Mouse (Mus musculus) cerebellum, adult 9-11 months (tissue): ENCODE results near the gene Zfp511.

Experiments used
- DNase-seq: peaks from one replicate; pipeline ENCODE4 v3.0.0; 2022

Gene Zfp511

DNA sequence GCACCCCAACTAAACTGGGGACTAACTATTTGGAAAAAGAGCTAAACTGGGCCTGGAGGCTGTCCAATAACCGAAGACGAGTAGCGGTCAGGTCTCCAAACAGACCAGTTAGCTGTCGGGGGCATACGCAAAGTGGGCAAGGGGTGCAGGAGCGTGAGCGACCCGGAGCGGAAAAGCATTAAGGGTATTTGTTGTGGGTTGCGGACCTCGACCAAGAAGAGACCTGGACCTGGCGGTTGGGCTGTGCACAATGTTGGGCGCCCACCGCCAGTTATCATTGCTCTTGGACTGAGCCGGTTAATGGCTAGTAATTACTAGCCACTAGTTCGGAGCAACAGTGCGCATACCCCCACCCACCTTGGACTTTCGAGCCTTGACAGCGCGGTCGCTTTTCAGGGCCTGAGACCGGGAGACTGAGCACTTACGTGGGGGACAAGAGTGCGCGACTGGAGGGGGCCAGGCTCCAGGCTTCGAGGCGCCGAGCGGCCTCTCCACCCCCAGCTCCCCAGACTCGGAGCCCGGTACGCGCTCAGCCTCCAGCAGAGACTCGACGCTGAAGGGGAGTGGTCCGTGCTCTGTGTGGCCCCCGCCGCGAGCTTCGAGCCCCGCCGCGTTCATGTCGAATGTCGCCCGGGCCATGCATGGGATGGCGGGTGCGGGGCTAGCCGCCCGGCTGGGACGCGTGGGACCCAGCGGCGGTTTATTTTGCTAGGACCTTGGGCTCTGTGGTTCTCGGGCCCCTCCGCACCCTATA is 12.3 kb downstream of the Zfp511 start, which contains the start of gene Msx3:
TSS of gene Msx3 (minus strand) at position 729 of the 754 bp plus-strand sequence.
- no peak for DNase-seq

DNA sequence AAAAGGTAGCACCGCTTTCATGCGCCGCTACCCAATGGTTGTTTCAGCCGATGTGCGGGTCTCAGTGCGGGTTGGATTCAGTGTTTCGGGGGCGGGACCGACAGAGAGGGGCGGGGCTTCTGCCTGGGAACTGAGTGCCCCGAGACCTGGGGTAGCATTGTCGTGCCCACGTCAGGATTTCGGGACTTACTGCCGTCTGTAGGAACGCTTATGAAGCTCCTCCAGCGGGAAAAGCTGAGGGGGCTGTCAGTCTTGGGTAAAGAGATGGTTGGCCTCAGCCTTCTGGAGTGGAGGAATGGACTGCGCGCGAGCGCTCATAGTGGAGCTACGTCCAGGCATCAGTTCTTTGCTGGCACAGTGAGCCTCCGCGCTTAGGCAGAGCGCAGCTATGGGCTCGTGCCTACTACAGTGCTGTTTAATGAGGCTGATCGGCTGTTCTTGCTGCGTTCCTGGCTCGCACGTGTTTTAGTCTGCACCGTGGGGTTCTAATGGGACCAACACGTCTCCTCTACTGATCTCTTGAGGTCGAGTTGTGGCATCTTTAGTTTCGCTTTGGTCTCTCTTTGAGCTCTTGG is 13.0 kb downstream of the Zfp511 start:
- no peak for DNase-seq

DNA sequence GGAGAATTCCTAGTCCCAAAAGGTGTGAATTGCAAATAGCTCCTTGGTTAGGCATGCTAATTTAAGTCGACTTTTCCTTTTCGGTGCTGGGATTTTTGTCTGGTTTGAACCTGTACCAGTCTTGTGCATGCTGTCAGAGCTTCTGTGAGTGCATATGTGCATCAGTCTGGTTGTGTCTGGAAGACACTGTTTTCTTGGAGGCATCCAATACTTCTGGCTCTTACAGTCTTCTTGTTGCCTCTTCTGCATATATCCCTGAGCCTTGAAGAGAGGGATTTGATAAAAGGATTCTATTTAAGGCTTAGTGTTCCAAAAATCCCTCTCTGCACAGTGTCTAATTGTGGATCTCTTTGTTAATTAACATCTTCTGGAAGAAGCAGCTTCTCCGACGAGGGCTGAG is 17.9 kb downstream of the Zfp511 start:
- no peak for DNase-seq

DNA sequence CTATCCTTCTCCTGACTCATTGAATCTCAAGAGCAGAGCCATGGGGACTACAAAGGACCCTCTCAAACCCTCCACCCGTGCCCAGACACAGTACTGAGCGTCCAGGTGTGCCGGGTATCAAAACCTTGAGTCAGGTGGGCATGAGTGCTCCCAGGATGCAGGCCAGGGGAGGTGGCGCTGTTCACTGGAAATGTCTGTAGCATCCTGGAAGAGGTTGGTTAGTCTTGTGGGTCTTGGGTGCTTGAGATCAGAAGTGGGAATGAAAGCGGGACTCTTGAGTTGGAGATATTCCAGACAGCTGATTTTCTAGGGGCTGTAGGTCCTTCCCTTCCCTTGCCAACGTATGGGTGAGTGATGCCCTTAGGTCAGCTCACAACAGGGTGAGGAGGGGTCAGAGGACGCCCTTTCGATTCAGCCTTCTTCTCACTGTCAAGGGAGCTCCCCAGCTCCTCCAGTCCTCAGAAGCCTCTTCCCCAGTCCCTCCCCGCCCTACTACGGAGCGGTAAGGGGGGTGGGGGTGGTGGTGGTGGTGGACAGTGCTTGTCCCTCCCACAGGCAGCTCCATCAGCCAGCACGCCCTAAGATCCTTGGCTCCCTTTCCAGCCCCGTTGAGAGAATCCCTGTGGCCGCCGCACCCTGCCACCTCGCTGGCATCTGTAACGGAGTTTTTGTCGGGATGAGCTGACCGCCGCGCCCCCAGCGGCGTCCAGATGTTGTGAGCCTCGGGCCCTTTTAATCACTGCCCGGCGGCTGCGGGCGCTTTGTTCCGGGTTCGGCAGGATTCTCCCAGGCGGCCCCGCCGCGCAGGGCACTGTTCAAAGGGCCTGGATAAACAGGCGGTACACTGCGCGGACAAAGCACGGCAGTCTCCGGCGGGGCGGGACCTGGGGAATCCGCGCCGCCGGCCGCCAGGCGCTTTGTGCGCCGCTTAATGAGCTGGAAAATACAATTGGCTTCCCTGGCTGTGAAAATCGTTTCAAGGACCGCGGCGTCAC is 21.5 kb downstream of the Zfp511 start:
- no peak for DNase-seq

DNA sequence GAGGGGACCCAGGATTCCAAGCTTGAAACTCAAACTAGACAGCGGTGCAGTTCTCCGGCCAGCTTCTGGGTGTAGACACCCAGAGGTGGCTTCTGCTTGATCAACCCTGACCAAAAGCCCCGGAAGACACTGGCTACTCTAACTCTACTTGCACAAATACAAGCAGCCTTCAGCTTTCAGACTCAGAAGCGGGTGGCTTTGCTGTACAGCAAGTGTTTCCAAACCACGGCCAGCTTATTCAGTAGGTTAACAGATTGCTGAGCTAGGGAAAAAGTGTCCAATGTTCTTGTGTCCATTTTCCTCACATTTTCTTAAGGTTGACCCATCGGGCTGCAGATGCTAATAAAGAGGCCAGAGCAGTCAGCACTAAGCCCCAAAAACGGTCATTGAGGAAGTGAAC is 22.3 kb downstream of the Zfp511 start:
- no peak for DNase-seq

DNA sequence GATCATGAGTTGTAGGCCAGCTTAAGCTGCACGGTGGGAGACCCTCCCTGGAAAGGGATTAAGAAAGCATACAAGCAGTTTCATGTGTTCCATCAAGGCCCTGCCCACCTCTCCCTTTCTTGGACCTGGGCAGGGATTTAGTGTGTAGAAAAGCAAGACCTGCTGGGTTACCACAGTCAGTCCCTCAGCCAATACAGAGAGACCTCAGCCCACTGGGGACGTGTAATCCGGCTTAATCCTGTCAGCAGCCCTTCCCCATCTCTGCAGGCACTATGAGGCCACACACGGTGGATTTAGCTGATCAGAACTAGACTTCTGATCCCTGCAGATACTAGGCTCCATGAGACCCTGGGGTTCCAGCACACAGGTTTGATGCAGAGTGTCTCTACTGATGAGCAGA is 23.4 kb downstream of the Zfp511 start:
- DNase-seq = no peak

DNA sequence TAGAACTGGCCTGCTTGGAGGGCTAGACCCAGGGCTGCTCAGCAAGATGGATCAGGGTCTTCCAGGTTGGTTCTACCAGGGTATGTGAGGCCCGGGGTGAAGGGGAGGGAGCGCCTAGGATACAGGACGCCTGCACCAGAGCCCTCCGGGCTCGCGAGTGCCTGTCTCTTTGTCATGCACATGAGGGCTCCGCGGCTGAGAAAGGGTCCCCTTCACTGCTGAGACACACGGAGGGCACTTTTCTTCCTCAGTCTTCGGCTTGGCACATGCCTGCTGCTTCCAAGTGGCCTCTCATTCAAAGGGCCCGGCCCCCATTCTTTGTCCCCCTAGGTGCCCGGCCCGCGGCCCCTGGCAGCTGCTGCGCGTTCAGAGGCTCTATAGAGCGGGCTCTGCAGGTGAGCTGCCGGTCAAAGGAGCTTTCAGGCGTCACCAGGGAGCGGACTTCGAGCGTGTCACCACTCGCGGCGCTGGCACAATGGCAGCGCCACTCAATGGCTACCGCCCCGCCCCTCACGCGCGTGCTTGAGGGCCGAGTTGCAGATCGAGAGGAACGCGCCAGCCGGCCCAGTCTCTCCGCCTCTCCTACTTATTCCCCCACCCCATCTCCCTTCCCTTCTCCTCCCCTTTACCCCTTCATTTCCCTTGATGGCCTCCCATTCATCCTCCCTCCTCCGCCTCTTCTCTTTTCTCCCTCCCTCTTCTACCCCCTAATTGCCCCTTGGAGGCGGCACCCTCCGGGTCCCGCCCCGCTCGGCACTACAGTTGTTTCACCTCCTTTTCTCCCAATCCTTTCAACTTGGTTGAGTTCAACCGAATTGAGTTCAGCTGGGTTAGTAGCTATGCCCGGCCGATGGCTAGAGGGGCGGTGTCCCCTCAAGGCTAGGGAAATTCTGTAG is 25.0 kb downstream of the Zfp511 start:
- DNase-seq = no peak

DNA sequence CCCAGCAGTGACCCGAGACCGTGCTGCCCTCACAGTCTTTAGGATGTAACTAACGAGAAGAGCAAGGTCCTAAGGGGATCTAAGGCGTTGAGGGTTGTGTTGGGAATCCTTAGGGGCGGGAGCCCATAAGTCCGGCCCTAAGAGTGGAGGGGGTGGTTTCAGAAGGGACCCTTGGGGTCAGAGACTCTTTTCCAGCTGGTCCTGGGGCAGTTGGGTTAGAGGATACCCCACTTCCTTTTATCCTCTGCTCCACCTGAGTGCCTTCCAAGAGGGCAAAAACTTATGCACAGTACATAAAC is 25.6 kb downstream of the Zfp511 start:
- DNase-seq = no peak

DNA sequence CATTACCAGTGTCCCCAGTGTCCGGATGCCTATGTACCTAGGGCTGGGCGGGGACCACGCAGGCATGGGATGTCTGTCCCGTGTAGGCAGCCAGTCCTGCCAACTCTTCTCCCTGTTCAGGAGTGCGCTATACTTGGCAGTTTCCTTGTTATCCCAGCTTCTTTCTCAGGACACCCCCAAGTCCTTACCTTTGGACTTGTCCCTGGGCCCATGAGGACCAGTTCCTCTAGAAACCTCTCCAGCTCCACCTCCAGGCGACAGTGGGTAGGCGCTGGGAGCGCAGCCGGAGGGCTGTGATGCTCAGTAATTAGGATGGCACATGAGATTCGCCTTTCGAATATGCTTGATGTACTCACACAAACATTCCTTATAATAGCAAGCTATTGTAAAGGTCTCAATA is 26.1 kb downstream of the Zfp511 start:
- no peak for DNase-seq

DNA sequence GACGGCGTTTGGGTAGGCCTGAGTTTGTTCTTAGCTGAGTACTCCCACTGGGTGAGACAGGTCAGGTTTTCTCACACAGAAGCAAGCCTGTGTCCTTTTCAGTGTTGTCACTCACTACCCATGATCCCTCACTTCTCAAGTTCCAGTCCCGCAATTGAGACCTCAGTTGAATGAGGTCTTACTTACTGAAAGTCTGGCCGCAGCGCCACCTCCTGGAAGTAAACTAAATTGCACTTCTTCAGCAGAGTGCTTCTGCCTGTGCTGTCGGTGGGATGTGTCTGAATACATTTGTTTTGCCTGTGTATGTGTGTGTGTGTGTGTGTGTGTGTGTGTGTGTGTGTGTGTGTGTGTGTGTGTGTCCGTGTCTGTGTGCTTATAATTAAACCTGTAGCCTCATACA is 26.9 kb downstream of the Zfp511 start:
- DNase-seq = peak; percentile 58

DNA sequence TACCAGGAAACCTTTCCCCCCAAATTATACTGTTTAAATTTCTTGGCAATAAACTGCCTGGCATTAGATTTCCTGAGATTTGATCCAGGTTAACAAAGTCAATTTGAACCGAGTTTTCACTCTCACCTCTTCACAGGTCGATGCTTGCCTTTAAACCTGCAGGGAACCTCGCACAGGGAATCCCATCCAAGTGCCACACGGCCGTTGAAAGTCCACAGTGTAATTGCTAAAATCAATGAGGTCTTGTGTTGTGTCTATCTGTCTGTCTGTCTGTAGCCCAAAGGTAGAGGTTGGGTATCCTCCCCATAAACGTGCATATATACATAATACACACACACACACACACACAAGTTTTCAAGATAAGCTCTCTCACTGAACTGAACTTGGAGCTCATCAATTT is 31.2 kb downstream of the Zfp511 start:
- DNase-seq = no peak

DNA sequence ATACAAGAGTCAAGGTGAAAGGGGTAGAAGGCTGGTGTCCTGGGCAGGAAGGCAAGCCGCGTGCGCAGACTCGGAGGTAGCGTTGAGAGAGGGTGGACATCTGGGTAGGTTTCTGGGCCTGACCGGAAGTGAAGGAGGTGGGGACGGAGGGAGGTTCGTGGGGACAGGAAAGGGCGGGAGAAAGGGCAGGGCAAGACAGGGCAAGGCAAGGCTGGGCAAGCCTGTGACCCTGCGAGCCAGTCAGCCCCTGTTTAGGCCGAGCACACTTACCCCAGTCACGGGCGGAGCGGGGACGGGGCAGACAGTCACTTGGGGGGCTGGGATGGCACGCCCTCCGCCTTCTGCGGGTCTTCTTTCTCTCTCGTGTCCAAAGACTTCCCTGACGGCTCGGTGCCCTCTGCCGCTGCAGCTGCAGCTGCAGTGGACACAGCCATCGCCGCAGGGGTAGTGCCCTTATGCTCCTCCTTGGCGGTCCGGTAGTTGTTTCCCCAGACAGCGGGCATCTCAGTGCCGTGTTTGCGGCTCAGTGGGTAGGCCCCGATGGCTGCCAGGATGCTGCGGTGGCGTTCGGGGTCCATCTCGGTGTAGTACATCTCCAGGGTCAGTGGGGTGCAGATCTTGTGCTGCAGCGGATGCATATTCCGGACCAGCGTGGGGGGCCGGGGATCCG is 34.0 kb downstream of the Zfp511 start:
- DNase-seq = no peak

DNA sequence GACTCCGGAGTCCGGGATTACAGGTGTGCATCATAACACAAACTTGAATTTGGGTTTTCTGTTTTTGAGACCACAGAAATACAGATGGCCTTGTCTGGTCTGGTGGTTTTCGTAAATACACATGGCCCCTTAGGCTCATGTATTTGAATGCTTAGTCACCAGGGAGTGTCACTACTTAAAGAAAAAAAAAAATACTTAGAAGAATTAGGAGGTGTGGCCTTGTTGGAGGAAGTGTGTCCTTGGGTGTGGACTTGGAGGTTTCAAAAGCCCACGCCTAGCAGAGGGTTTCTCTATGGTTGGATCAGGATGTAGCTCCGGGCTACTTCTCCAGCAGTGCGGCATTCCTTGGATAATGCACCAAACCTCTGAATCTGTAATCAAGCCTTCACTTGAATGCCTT is 41.5 kb downstream of the Zfp511 start:
- no peak for DNase-seq

DNA sequence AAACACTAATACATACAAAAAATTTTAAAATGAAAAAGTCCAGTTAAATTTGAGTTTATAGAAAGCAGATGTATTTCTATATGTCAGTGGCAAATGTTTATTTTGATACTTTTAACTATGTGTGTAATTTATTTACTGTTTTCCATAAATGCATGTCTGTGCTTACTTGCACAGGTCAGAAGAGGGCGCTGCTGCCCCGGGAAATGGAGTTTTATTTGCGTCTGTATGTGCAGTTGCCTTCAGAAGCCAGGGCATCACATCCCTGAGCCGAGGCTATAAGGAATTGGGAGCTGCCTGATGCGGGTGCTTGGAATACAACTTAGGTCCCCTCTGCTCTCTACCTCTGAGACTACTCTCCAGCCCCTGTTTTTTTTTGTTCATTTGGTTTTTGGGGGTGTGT is 42.5 kb downstream of the Zfp511 start:
- peak; percentile 80 for DNase-seq

DNA sequence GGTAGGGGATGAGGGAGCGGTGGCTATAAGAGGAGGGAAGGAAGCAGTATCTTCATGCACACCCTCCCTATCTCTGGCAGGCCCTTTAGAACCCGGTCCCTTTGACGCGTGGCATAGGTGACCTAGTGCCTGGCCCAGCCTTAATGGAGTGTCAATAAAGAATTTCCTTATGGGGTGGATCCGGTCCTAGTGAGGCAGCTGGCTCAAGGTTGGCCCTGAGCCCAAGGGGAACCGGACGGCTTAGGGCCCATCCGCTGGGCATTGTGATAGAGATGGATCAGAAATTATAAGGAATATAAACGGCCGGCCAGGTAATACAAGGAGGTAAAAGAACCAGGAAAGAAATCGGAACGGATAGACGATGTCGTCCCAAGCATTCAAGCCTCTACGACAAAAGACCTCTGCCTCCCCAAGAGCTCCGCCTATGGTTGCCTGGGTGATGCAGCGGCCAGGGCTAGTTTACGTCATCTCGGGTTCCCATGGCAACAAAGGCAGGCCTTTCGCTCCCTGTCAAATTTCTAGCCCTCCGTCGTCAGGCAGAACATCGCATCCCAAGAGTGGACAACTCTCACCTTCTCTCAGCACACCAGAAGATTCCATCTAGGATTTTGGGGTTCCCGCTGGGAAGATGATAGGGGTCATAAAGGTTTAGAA is 44.4 kb downstream of the Zfp511 start:
- peak; percentile 94 for DNase-seq

DNA sequence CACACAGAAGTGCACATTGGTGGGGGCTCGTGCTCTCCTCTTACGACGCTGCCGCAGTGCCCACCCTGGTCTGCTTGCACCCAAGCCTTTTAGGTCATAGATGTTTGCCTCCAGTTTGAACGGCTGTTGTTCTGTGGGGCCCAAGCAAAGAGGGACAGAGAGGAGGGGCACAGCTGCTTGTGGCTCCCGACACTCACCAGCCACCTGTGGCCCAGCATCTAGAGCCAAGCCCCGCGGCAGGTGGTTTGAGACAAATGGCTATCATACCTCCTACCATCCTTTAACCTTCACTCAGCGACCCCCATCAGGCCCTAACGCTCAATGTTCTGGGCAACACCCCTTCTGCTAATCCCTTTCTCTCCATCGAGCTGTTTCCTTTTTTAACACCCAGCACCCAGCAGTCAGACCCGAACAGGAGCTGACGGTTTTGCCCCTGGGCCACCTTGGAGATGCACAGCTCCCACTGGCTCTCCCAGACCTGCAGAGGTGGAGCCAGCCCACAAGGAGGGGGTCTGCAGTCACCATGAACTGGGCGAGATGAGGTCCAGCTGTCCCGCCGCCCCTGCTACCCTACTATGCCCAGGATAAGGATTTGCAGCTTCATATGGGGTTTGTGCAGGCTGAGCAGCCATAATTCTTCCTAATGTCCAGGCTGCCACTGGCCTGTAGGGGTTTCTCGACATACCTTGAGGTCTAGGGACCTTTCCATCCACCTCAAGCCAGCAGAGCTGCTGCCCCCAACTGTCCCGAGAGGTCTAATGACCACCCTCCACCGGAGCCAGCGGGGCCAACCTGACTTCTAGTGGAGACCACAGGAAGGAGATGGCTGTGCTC is 45.4 kb downstream of the Zfp511 start:
- peak; percentile 71 for DNase-seq

DNA sequence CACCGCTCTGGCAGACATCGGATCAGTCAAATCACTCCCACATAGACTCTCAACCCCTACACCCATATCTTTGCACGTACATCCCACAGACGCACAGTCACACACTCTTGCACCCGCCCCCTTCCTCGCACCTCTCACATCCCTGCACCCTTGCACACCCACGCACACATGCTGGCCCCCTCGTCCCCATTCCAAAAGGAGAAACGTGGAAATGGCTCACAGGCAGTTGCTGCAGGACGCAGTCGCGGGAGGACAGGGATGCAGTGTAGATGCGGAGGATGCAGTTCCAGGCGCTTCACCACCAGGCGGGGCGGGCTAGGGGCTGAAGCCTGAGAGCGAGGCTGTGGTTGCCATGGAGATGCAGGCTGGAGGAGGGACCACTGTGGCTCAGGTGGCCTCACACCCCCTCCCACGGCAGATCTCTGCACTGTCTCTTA is 46.1 kb downstream of the Zfp511 start, which contains the start of gene Caly:
TSS of gene Caly (minus strand) at position 307 of the 437 bp plus-strand sequence.
- DNase-seq = peak; percentile 85
